Comparison of ENCODE assay signal across 8 mouse cellular contexts in genomic region chr3:52046895-52047372, GRCm38 (mm10). TPM values are rescaled to one million over a fixed set of nuclear protein-coding genes. Genes with fewer than 3 reads are reported as not detected.
DNase-seq lines count a peak whose midpoint lies in the region; ATAC-seq and TF ChIP-seq lines count a peak whose summit lies in the region.

No protein-coding gene starts in this region.

- H3K4me2 ChIP-seq in forebrain, embryonic 13.5 days, result peak overlapping the region; percentile 61
- H3K4me2 ChIP-seq in liver, embryonic 16.5 days (ENCODE audit: low read depth, low read length), result peak overlapping the region; percentile 68
- H3K4me2 ChIP-seq in neural tube, embryonic 12.5 days (replicated peaks), result peak overlapping the region; percentile 60
- peak overlapping the region; percentile 62 for H3K4me2 ChIP-seq in stomach, postnatal 0 days (replicated peaks; ENCODE audit: low read depth)

- peak; percentile 86 for ATAC-seq in forebrain, embryonic 13.5 days
- peak; percentile 79 for ATAC-seq in liver, embryonic 16.5 days (ENCODE audit: low read depth)
- peak; percentile 77 for ATAC-seq in neural tube, embryonic 12.5 days (ENCODE audit: low FRiP score, low read depth)
- ATAC-seq in stomach, postnatal 0 days (ENCODE audit: low FRiP score, low TSS enrichment), result peak; percentile 87

- H3K9me3 ChIP-seq in forebrain, embryonic 13.5 days (replicated peaks), result no peaks in the 10 kb centered on the region
- H3K9me3 ChIP-seq in liver, embryonic 16.5 days (replicated peaks; ENCODE audit: control insufficient read depth, low read length), result no peaks in the 10 kb centered on the region
- 0 out of 2 replicates have a peak, but pooled peaks cover 9% of the 10 kb centered on the region for H3K9me3 ChIP-seq in neural tube, embryonic 12.5 days
- H3K9me3 ChIP-seq in stomach, postnatal 0 days (ENCODE audit: control insufficient read depth, low read length), result no peaks in the 10 kb centered on the region

- H3K27me3 ChIP-seq in forebrain, embryonic 13.5 days, result no peaks in the 10 kb centered on the region
- H3K27me3 ChIP-seq in liver, embryonic 16.5 days (ENCODE audit: control insufficient read depth, insufficient read depth, low read depth, low read length), result no peaks in the 10 kb centered on the region
- H3K27me3 ChIP-seq in neural tube, embryonic 12.5 days (replicated peaks), result no peaks in the 10 kb centered on the region
- H3K27me3 ChIP-seq in stomach, postnatal 0 days (ENCODE audit: control insufficient read depth, insufficient read depth, low read length), result no peaks in the 10 kb centered on the region

- H3K4me1 ChIP-seq in forebrain, embryonic 13.5 days, result peaks cover 52% of the 10 kb centered on the region
- H3K4me1 ChIP-seq in liver, embryonic 16.5 days (ENCODE audit: control insufficient read depth, low read depth, low read length), result peaks cover 14% of the 10 kb centered on the region
- peaks cover 48% of the 10 kb centered on the region for H3K4me1 ChIP-seq in neural tube, embryonic 12.5 days
- H3K4me1 ChIP-seq in stomach, postnatal 0 days (replicated peaks; ENCODE audit: control insufficient read depth, insufficient read depth), result peaks cover 13% of the 10 kb centered on the region

- TF ChIP-seq EP300 in stomach, postnatal 0 days (optimal IDR thresholded peaks at IDR 0.05), result no peak

- H3K36me3 ChIP-seq in forebrain, embryonic 13.5 days (ENCODE audit: poor library complexity, severe bottlenecking), result peaks cover 7% of the 10 kb centered on the region; the same call in 1 of the 2 replicates
- no peaks in the 10 kb centered on the region for H3K36me3 ChIP-seq in liver, embryonic 16.5 days (ENCODE audit: control insufficient read depth, insufficient read depth)
- H3K36me3 ChIP-seq in neural tube, embryonic 12.5 days, result peaks cover 4% of the 10 kb centered on the region; the same call in 1 of the 2 replicates
- H3K36me3 ChIP-seq in stomach, postnatal 0 days (ENCODE audit: control insufficient read depth, insufficient read depth, low read length), result no peaks in the 10 kb centered on the region

- peak overlapping the region; percentile 91 for H3K27ac ChIP-seq in forebrain, embryonic 13.5 days
- H3K27ac ChIP-seq in liver, embryonic 16.5 days (ENCODE audit: low read length), result peak overlapping the region; percentile 74
- peak overlapping the region; percentile 70 for H3K27ac ChIP-seq in neural tube, embryonic 12.5 days
- peak overlapping the region; percentile 92 for H3K27ac ChIP-seq in stomach, postnatal 0 days (replicated peaks)

- DNase-seq in CD8-positive naive resting alpha-beta T cell, adult 2 months (ENCODE audit: low read depth in 2 of 2, low spot score in 2 of 2), result peak; percentile 45 to 69
- DNase-seq in c-Kit-positive CD71-positive TER-119-positive erythroid progenitor cells, embryonic 14.5 days (ENCODE audit: low spot score), result peak; percentile 73
- DNase-seq in heart, postnatal 10 days, result peak; percentile 97 to 98
- DNase-seq in kidney, postnatal 4 days, result peak; percentile 98
- DNase-seq in stomach, postnatal 0 days (ENCODE audit: low spot score), result peak; percentile 95

- H3K9ac ChIP-seq in forebrain, embryonic 13.5 days, result peak overlapping the region; percentile 51
- H3K9ac ChIP-seq in liver, embryonic 16.5 days (ENCODE audit: low read depth, low read length), result peak overlapping the region; percentile 31; the same call in 1 of the 2 replicates
- peak overlapping the region; percentile 36 for H3K9ac ChIP-seq in neural tube, embryonic 12.5 days
- H3K9ac ChIP-seq in stomach, postnatal 0 days (ENCODE audit: low read length), result peak overlapping the region; percentile 51

- peak; percentile 28 for TF ChIP-seq CTCF in stomach, postnatal 0 days (IDR thresholded peaks at IDR 0.05; ENCODE audit: low read depth)

- intact Hi-C loops in heart, postnatal 10 days (cut with DNase I), result loop anchor here (1.0 to 5.0 kb wide), 3 partner anchors 41 to 150 kb away; no protein-coding TSS in a partner anchor

- peak overlapping the region; percentile 35 for H3K4me3 ChIP-seq in forebrain, embryonic 13.5 days
- H3K4me3 ChIP-seq in liver, embryonic 16.5 days (ENCODE audit: low read depth, low read length), result peak overlapping the region; percentile 50
- H3K4me3 ChIP-seq in neural tube, embryonic 12.5 days, result peak overlapping the region; percentile 15
- H3K4me3 ChIP-seq in stomach, postnatal 0 days (ENCODE audit: low read depth, low read length), result peak overlapping the region; percentile 34

- under 1% methylated on average over 13 of the region's 13 CpGs for WGBS in forebrain, embryonic 13.5 days
- 1% methylated on average over 13 of the region's 13 CpGs for WGBS in liver, embryonic 16.5 days (ENCODE audit: insufficient replicate concordance)
- WGBS in neural tube, embryonic 12.5 days, result 0% methylated on average over 13 of the region's 13 CpGs
- 0% methylated on average over 13 of the region's 13 CpGs for WGBS in stomach, postnatal 0 days

RNA-seq across cellular contexts. Expression of gene Maml3, which starts 57.9 kb away (rescaled TPM):
- 5.4 and 6.5 TPM in 2 replicates for polyA plus RNA-seq in forebrain, embryonic 13.5 days (2015; fragmentation: Nextera tagmentation; extraction: Ambion mirVana)
- 1 to 10 TPM; 5.4 to 5.6 TPM for total RNA-seq in heart, postnatal 10 days (2021)
- 0.78 and 0.84 TPM in 2 replicates for polyA plus RNA-seq in liver, embryonic 16.5 days (2015; fragmentation: Nextera tagmentation; extraction: Ambion mirVana)
- polyA plus RNA-seq in neural tube, embryonic 12.5 days (2016; fragmentation: Nextera tagmentation; extraction: Ambion mirVana), result 9.2 and 9.4 TPM in 2 replicates
- polyA plus RNA-seq in stomach, postnatal 0 days (2015; fragmentation: Nextera tagmentation; extraction: Ambion mirVana), result 2.8 and 2.9 TPM in 2 replicates

Comparison
In these comparisons a context has a peak if more than half of its experiments do, and no peak if none do; other contexts are left out.
1. Peak in every context shown above with its lines: DNase-seq, ATAC-seq, H3K4me3 ChIP-seq and H3K27ac ChIP-seq.